Comparison of ENCODE assay signal across 30 mouse cellular contexts in the genomic region with DNA sequence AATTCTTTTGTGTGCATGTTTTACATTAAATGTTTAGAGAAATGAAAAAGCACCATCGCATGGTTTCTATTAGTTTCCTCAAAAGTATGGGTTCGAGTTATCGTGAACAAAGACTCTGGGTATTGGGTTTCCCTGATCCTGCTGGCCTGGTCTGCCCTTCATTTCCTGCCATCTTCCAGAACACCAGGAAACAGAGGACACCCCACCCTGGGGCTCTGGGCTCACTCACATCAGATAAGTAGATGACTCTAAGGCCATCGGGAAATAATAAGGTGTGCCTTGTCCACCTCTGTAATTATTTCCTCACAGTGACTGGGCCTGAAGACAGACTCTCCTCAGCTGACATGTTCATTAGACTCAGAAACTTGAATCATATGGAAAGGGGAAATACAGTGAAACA. TPM values are rescaled to one million over a fixed set of nuclear protein-coding genes. Genes with fewer than 3 reads are reported as not detected.
DNase-seq lines count a peak whose midpoint lies in the region; ATAC-seq lines count a peak whose summit lies in the region.
"Had no signal": no experiment of that assay in that cellular context is flagged by ENCODE, and none has a peak within 500 bp of the region (broad histone marks: within the 10 kb centered on the region; RNA-seq: fewer than 3 reads in every experiment).

No protein-coding gene starts in this region.

- ATAC-seq in embryonic facial prominence, embryonic 12.5 days (ENCODE audit: insufficient number of reproducible peaks, insufficient read depth, low FRiP score, low TSS enrichment) = no peak
- no peak for ATAC-seq in megakaryocyte-erythroid progenitor cell, adult 5-6 weeks (replicated peaks; ENCODE audit: low FRiP score, low TSS enrichment, poor library complexity, severe bottlenecking)
- ATAC-seq: CD4-positive, CD25-positive, alpha-beta regulatory T cell, adult 4 months; forebrain, embryonic 14.5 days; forebrain, postnatal 0 days; hindbrain, postnatal 0 days; inflammation-experienced regulatory T-cells, adult 6 months; intestine, embryonic 16.5 days had no signal

- no peak overlapping the region for H3K4me3 ChIP-seq in embryonic facial prominence, embryonic 12.5 days
- H3K4me3 ChIP-seq: embryonic facial prominence, embryonic 15.5 days; heart, embryonic 12.5 days; heart, embryonic 15.5 days had no signal

- H3K4me2 ChIP-seq in embryonic facial prominence, embryonic 12.5 days (replicated peaks) = no peak overlapping the region
- H3K4me2 ChIP-seq: embryonic facial prominence, embryonic 15.5 days; heart, embryonic 12.5 days; heart, embryonic 15.5 days; hindbrain, embryonic 14.5 days had no signal

- H3K27ac ChIP-seq in embryonic facial prominence, embryonic 12.5 days = 0 out of 2 replicates have a peak overlapping the region, but pooled peaks have one; percentile 36
- H3K27ac ChIP-seq: embryonic facial prominence, embryonic 15.5 days; heart, embryonic 15.5 days; hindbrain, embryonic 14.5 days; hindbrain, postnatal 0 days had no signal

- H3K9me3 ChIP-seq in embryonic facial prominence, embryonic 12.5 days = no peaks in the 10 kb centered on the region
- H3K9me3 ChIP-seq: embryonic facial prominence, embryonic 15.5 days; heart, embryonic 12.5 days; heart, embryonic 15.5 days had no signal

- WGBS in embryonic facial prominence, embryonic 12.5 days = 42% methylated on average over 4 of the region's 4 CpGs

- no peak overlapping the region for H3K9ac ChIP-seq in embryonic facial prominence, embryonic 12.5 days
- H3K9ac ChIP-seq: embryonic facial prominence, embryonic 15.5 days; forebrain, postnatal 0 days; heart, embryonic 12.5 days; heart, embryonic 15.5 days; hindbrain, embryonic 14.5 days had no signal

- H3K27me3 ChIP-seq in embryonic facial prominence, embryonic 12.5 days = no peaks in the 10 kb centered on the region
- H3K27me3 ChIP-seq: embryonic facial prominence, embryonic 15.5 days; heart, embryonic 12.5 days; heart, embryonic 15.5 days had no signal

- peaks cover 3% of the 10 kb centered on the region; the same call in 1 of the 2 replicates for H3K4me1 ChIP-seq in embryonic facial prominence, embryonic 12.5 days
- H3K4me1 ChIP-seq: embryonic facial prominence, embryonic 15.5 days had no signal

- no peaks in the 10 kb centered on the region for H3K36me3 ChIP-seq in embryonic facial prominence, embryonic 12.5 days
- H3K36me3 ChIP-seq: embryonic facial prominence, embryonic 15.5 days; heart, embryonic 12.5 days; heart, embryonic 15.5 days had no signal

- DNase-seq in embryo, embryonic 10.5 days (ENCODE audit: low spot score) = peak; percentile 6
- DNase-seq in embryo, embryonic 11 days = peak; percentile 32
- DNase-seq in left cerebral cortex, adult 18-20 months (ENCODE audit: low spot score in 2 of 2) = no peak
- no peak for DNase-seq in frontal cortex, postnatal 10 days (ENCODE audit: low spot score in 2 of 2)
- DNase-seq: adrenal gland, adult 2 months; adrenal gland, postnatal 14 days; cerebellum, adult 11 months; cerebellum, adult 8-10 months; cerebellum, postnatal 10 days; cerebellum, postnatal 36 days; forebrain, postnatal 0 days; gastrocnemius, postnatal 36 days; heart, postnatal 14 days; heart, postnatal 4 days; kidney, adult 18-20 months had no signal

RNA-seq across cellular contexts. Expression of a gene that starts 57.8 kb away (rescaled TPM):
- polyA plus RNA-seq in embryonic facial prominence, embryonic 12.5 days (2016; fragmentation: Nextera tagmentation; extraction: Ambion mirVana) = 15.5 and 16.7 TPM in 2 replicates
- total RNA-seq in megakaryocyte-erythroid progenitor cell, adult 5-6 weeks (2014; fragmentation: Nextera tagmentation) = not detected in 2 replicates
- total RNA-seq in megakaryocyte-erythroid progenitor cell, adult 5-6 weeks (2017) = not detected in 2 replicates
- total RNA-seq in left cerebral cortex, adult 18-20 months (2021) = 10 to 100 TPM; 17.6 to 18.3 TPM
- total RNA-seq: gastrocnemius, adult 8-10 months; granulocyte monocyte progenitor cell, adult 5-6 weeks; MEL had no signal
- polyA plus RNA-seq: C2C12 had no signal

Comparison
In these comparisons a context has a peak if more than half of its experiments do, and no peak if none do; other contexts are left out.
1. DNase-seq: peak in embryo, embryonic 10.5 days (single experiment) and embryo, embryonic 11 days (single experiment); none in left cerebral cortex, adult 18-20 months (0 of 2) and frontal cortex, postnatal 10 days (0 of 2).
2. RNA of a gene that starts 57.8 kb away (total RNA-seq): 17.6 to 18.3 TPM in left cerebral cortex, adult 18-20 months; not detected in megakaryocyte-erythroid progenitor cell, adult 5-6 weeks; every median in the first group is over 10 times any median in the second.